Mouse (Mus musculus) myocyte (in vitro differentiated cells): ENCODE measurements around the gene Olfr56. TPM values are rescaled to one million over a fixed set of nuclear protein-coding genes. Genes with fewer than 3 reads are reported as not detected.

Source experiments
- H3K27me3 ChIP-seq: one replicate; pipeline ENCODE4 v1.6.1; 2011; ENCODE audit not compliant: control insufficient read depth, insufficient read depth, insufficient read length
- H3K36me3 ChIP-seq: one replicate; pipeline ENCODE4 v1.6.1; 2011; ENCODE audit not compliant: control insufficient read depth, insufficient read depth
- H3K4me2 ChIP-seq: one replicate; pipeline ENCODE4 v1.6.1; 2011; ENCODE audit warnings: low read depth, control low read depth
- H3K4me3 ChIP-seq: one replicate; pipeline ENCODE4 v1.5.1; 2011; ENCODE audit warnings: mild to moderate bottlenecking, control low read depth, moderate library complexity
- H3K79me2 ChIP-seq: one replicate; pipeline ENCODE4 v1.6.1; 2011; ENCODE audit not compliant: control insufficient read depth, insufficient read depth
- H3ac ChIP-seq: one replicate; pipeline ENCODE4 v1.6.1; 2011; ENCODE audit not compliant: control insufficient read depth, insufficient read length
- CEBPB ChIP-seq: IDR thresholded peaks from 2 replicates; pipeline ENCODE4 v1.6.1; 2011; ENCODE audit warnings: mild to moderate bottlenecking, moderate library complexity; ENCODE audit not compliant: poor library complexity, insufficient read depth, severe bottlenecking
- E2F4 ChIP-seq: IDR thresholded peaks from one replicate; pipeline ENCODE4 v1.6.1; 2011; ENCODE audit warnings: mild to moderate bottlenecking, control low read depth, moderate library complexity; ENCODE audit not compliant: insufficient read depth
- MAX ChIP-seq: IDR thresholded peaks from one replicate; pipeline ENCODE4 v1.6.1; 2011; ENCODE audit warnings: low read depth, mild to moderate bottlenecking, control low read depth
- MYOD1 ChIP-seq, 3 experiments: IDR thresholded peaks; one replicate each; pipeline ENCODE4 v1.6.1; 2011; ENCODE audit warnings: control low read depth in 2 of 3, low read depth in 2 of 3, mild to moderate bottlenecking in 2 of 3, moderate library complexity in 1 of 3; ENCODE audit not compliant: insufficient read length in 2 of 3, control insufficient read depth in 1 of 3
- MYOG ChIP-seq, 3 experiments: IDR thresholded peaks; one replicate each; pipeline ENCODE4 v1.6.1; 2011; ENCODE audit warnings: control low read depth in 2 of 3, low read depth in 2 of 3, mild to moderate bottlenecking in 2 of 3; ENCODE audit not compliant: insufficient read length in 2 of 3, control insufficient read depth in 1 of 3, insufficient read depth in 1 of 3
- POLR2A ChIP-seq: IDR thresholded peaks from one replicate; pipeline ENCODE4 v1.6.1; 2011; ENCODE audit warnings: low read depth, mild to moderate bottlenecking, control low read depth, moderate library complexity; ENCODE audit not compliant: insufficient read length
- POLR2AphosphoS2 ChIP-seq: IDR thresholded peaks from one replicate; pipeline ENCODE4 v1.6.1; 2011; ENCODE audit warnings: low read depth, control low read depth; ENCODE audit not compliant: insufficient read length
- REST ChIP-seq: IDR thresholded peaks from one replicate; pipeline ENCODE4 v1.6.1; 2011; ENCODE audit warnings: mild to moderate bottlenecking, control low read depth, moderate library complexity; ENCODE audit not compliant: insufficient read depth, insufficient read length
- SRF ChIP-seq: IDR thresholded peaks from one replicate; pipeline ENCODE4 v1.6.1; 2011; ENCODE audit warnings: low read depth; ENCODE audit not compliant: control insufficient read depth, insufficient read length
- TCF12 ChIP-seq: IDR thresholded peaks from one replicate; pipeline ENCODE4 v1.6.1; 2011; ENCODE audit warnings: mild to moderate bottlenecking, control low read depth; ENCODE audit not compliant: poor library complexity, insufficient read depth, severe bottlenecking
- TCF3 ChIP-seq: IDR thresholded peaks from one replicate; pipeline ENCODE4 v1.6.1; 2011; ENCODE audit warnings: low read depth, control low read depth; ENCODE audit not compliant: insufficient read length
- USF1 ChIP-seq: IDR thresholded peaks from one replicate; pipeline ENCODE4 v1.6.1; 2011; ENCODE audit warnings: low read depth, mild to moderate bottlenecking, control low read depth, moderate library complexity
- polyA plus RNA-seq: library from polyadenylated mRNA; unstranded; fragments of >200 nt; fragmentation: generic; extraction: Trizol; gene quantifications from one replicate; pipeline ENCODE4 v1.2.1, GENCODE M21; 2012; ENCODE audit warnings: missing spikeins

The Olfr56 gene
- polyA plus RNA-seq, 1 experiment, result 0.05 TPM

GRCm38 (mm10) chr11:49112624-49113219 lies 134.0 kb downstream of the Olfr56 start:
- Histone ChIP-seq H3K27me3 (no peaks in the 10 kb centered on the region), H3ac (no peak overlapping the region), H3K79me2 (no peaks in the 10 kb centered on the region), H3K36me3 (no peaks in the 10 kb centered on the region), H3K4me2 (no peak overlapping the region), H3K4me3 (no peak overlapping the region)
- no peak for TF ChIP-seq TCF3
- TF ChIP-seq SRF, result no peak
- TF ChIP-seq MYOD1 (IDR thresholded peaks at IDR 0.05; ENCODE audit: control insufficient read depth in 1 of 3, insufficient read length in 2 of 3, low read depth in 2 of 3), result no peak
- TF ChIP-seq CEBPB, result no peak
- no peak for TF ChIP-seq TCF12
- no peak for TF ChIP-seq MAX

GRCm38 (mm10) chr11:49114158-49114557 lies 135.5 kb downstream of the Olfr56 start:
- no peaks in the 10 kb centered on the region for H3K36me3 ChIP-seq
- TF ChIP-seq MAX (no peak), POLR2A (no peak), MYOD1 (IDR thresholded peaks at IDR 0.05; ENCODE audit: control insufficient read depth in 1 of 3, insufficient read length in 2 of 3, low read depth in 2 of 3) (no peak), TCF12 (no peak), MYOG (IDR thresholded peaks at IDR 0.05; ENCODE audit: control insufficient read depth in 1 of 3, insufficient read depth in 1 of 3, insufficient read length in 2 of 3, low read depth in 2 of 3) (no peak), REST (no peak), POLR2AphosphoS2 (no peak), USF1 (no peak), CEBPB (no peak), SRF (no peak), E2F4 (no peak), TCF3 (no peak)
- no peak overlapping the region for H3K4me3 ChIP-seq
- no peak overlapping the region for H3ac ChIP-seq
- no peak overlapping the region for H3K4me2 ChIP-seq
- no peaks in the 10 kb centered on the region for H3K79me2 ChIP-seq
- H3K27me3 ChIP-seq, result no peaks in the 10 kb centered on the region

GRCm38 (mm10) chr11:49114774-49115173 lies 136.1 kb downstream of the Olfr56 start, which contains the start of gene Olfr1396:
Gene Olfr1396, minus strand, starts transcription at chr11:49114874.
- TF ChIP-seq POLR2A (no peak), SRF (no peak)
- Histone ChIP-seq H3K27me3 (no peaks in the 10 kb centered on the region), H3K4me2 (no peak within 1 kb of the TSS), H3K79me2 (no peaks in the 10 kb centered on the region), H3ac (no peak within 1 kb of the TSS), H3K36me3 (no peaks in the 10 kb centered on the region), H3K4me3 (no peak within 1 kb of the TSS)

GRCm38 (mm10) chr11:49119635-49120034 lies 140.9 kb downstream of the Olfr56 start:
- Histone ChIP-seq H3K36me3 (no peaks in the 10 kb centered on the region), H3K27me3 (no peaks in the 10 kb centered on the region), H3ac (no peak overlapping the region), H3K4me2 (no peak overlapping the region), H3K4me3 (no peak overlapping the region), H3K79me2 (no peaks in the 10 kb centered on the region)
- TF ChIP-seq MYOD1 (IDR thresholded peaks at IDR 0.05; ENCODE audit: control insufficient read depth in 1 of 3, insufficient read length in 2 of 3, low read depth in 2 of 3) (no peak), POLR2AphosphoS2 (no peak), CEBPB (no peak), TCF3 (no peak)

GRCm38 (mm10) chr11:49124169-49124568 lies 145.5 kb downstream of the Olfr56 start:
- TF ChIP-seq SRF (no peak), MAX (no peak), MYOG (IDR thresholded peaks at IDR 0.05; ENCODE audit: control insufficient read depth in 1 of 3, insufficient read depth in 1 of 3, insufficient read length in 2 of 3, low read depth in 2 of 3) (no peak), TCF3 (no peak)
- Histone ChIP-seq H3K4me2 (no peak overlapping the region), H3K36me3 (no peaks in the 10 kb centered on the region), H3K4me3 (no peak overlapping the region), H3ac (no peak overlapping the region), H3K79me2 (no peaks in the 10 kb centered on the region), H3K27me3 (no peaks in the 10 kb centered on the region)
